Mouse (Mus musculus): ENCODE data around the gene Zbtb42. TPM values are rescaled to one million over a fixed set of nuclear protein-coding genes. Genes with fewer than 3 reads are reported as not detected.
A peak's percentile ranks its signal among the peaks of the same experiment; 100 is the strongest.

The Zbtb42 gene
- total RNA-seq, 2 experiments from 2014 or later, result 0.44 to 0.52 TPM

DNA sequence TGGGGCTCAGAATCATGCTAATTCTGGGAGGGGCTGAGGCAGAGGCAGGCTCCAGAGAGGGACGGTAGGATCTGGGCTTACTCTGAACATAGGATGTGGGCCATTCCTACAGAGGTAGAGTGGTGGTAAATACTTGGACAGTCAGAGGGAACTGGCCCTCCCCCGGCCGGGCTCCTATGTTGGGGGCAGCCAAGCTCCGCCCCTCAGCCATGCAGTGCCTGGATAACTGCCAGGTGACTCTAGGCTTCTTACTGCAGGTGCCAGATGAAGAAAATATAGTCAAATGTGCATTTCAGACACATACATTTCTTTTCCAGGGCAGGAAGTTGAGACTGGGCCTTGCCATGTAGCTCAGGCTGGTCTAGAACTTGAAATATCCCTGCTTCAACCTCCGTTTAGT, 1.6 kb upstream of the Zbtb42 start:
- Histone ChIP-seq H3K27ac (no peak overlapping the region), H3K4me3 (no peak overlapping the region)
- no peak for TF ChIP-seq CTCF (conservative IDR thresholded peaks at IDR 0.05)
- no peak for DNase-seq (ENCODE audit: low spot score in 2 of 2)

DNA sequence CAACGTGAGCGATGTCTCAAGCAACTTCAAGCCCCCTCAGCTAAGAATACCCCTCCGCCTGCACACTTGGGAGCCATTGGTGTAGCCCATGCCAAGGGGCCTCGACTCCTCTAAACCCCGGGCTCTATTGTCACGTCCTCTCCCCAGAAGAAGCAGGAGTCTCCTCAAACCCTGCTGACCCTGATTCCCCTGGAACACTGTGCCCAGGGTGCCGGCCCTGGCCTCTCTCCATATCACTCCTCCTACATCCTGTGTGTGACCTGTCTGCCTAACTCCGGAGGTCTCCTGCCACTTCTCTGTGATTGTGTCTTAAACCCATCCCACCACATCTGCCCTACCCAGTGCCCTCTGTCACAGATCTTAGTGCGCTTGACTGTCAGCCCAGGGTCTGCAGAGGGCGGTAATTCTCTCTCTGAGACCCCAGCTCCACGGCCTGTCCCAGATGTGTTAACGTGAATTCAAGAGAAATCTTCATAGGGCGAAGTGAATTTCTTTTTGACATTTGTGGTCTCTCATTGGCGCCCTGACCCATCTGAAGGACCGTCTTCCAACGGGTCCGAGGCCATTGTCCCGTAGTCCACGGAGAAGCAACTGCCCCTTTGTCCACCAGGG, 579 bp upstream of the Zbtb42 start:
- no peak for DNase-seq (ENCODE audit: low spot score in 2 of 2)
- Histone ChIP-seq H3K4me3 (peak overlapping the region; percentile 62), H3K27ac (no peak overlapping the region)
- peak; percentile 34 for TF ChIP-seq CTCF (conservative IDR thresholded peaks at IDR 0.05)

DNA sequence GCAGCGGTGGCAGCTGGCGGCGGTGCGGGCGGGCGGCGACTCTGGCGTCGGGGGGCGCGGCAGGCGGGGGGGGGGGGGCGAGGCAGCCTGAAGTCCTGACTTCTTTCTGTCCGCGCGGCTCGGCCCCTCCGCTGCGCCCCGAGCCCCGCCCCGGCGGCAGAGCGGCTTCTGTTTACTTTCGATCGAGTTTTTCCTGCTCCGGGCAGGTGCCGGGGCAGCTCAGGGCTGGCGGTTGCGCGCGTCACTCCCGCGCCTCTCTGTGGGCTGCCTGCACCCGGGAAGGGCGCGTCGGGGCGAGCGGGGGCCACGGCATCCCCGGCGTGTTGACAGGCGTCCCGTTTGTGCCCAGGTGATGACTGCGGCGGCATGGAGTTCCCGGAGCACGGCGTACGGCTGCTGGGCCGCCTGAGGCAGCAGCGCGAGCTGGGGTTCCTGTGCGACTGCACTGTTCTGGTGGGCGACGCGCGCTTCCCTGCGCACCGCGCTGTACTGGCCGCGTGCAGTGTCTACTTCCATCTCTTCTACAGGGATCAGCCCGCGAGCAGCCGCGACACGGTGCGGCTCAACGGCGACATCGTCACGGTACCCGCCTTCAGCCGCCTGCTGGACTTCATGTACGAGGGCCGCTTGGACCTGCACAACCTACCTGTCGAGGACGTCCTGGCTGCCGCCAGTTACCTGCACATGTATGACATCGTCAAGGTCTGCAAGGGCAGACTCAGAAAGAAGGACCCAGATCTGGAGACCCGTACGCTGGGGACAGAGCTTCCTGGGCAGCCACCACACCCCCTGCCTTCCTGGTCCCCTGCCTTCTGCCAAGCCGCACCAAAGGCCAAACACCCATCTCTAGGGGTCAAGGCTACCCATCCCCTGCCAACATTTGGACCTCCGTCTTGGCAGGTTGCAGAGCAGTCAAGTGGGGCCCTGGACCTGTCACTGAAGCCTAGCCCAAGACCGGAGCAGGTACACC, 684 bp downstream of the Zbtb42 start:
- no peak for DNase-seq (ENCODE audit: low spot score in 2 of 2)
- no peak; the same call in 1 of the 2 replicates for TF ChIP-seq CTCF (conservative IDR thresholded peaks at IDR 0.05)
- H3K4me3 ChIP-seq, result peak overlapping the region; percentile 62
- no peak overlapping the region for H3K27ac ChIP-seq

GRCm38 (mm10) chr12:112683351-112683750, 4.7 kb downstream of the Zbtb42 start:
- Histone ChIP-seq H3K27ac (no peak overlapping the region), H3K4me3 (no peak overlapping the region)
- DNase-seq (ENCODE audit: low spot score in 2 of 2), result peak in 1 of 2 experiments; percentile 51
- no peak for TF ChIP-seq CTCF (conservative IDR thresholded peaks at IDR 0.05)

- no peak for DNase-seq (ENCODE audit: low spot score in 2 of 2)
- TF ChIP-seq CTCF (conservative IDR thresholded peaks at IDR 0.05), result no peak
- Histone ChIP-seq H3K4me3 (no peak overlapping the region), H3K27ac (no peak overlapping the region)
Measured at GRCm38 (mm10) chr12:112688458-112688857, 9.8 kb downstream of the Zbtb42 start.

- no peak for TF ChIP-seq CTCF (conservative IDR thresholded peaks at IDR 0.05)
- peak overlapping the region; percentile 97 for H3K27ac ChIP-seq
- H3K4me3 ChIP-seq, result peak overlapping the region; percentile 99
- peak; percentile 93 to 98 for DNase-seq (ENCODE audit: low spot score in 2 of 2)
Measured at GRCm38 (mm10) chr12:112693185-112694126, 14.8 kb downstream of the Zbtb42 start.

- DNase-seq (ENCODE audit: low spot score in 2 of 2), result no peak
- no peak for TF ChIP-seq CTCF (conservative IDR thresholded peaks at IDR 0.05)
- Histone ChIP-seq H3K27ac (peak overlapping the region; percentile 97), H3K4me3 (peak overlapping the region; percentile 99)
Measured at GRCm38 (mm10) chr12:112694127-112694475, 15.5 kb downstream of the Zbtb42 start.

DNA sequence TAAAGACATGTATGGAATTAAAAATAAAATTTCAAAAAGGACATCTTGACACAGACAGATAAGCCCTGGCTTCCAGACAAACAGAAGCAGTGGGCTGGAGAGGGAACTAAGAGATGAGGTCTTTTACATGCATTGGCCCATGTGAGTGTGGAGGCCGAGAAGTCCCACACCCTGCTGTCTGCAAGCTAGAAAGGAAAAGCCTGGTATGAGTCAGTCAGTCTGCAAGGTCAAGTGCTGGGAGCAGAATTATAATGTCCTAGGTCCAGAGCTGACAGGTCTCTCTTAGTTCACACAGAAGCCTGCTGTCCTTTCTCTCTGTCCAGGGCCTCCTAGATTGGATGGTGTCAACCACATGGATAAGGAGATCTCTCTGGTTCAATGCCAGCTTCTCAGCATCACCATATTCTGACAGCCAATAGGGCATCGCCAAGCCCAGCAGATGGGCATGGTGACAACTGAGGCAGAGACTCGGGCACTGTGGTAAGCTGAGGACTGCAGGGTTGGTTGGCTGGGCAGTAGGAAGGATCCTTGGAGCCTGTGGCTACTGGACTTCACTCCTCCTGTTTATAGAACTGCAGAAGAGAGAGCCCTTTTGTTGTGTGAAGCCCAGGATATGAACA, 18.3 kb downstream of the Zbtb42 start:
- DNase-seq (ENCODE audit: low spot score in 2 of 2), result no peak
- TF ChIP-seq CTCF (conservative IDR thresholded peaks at IDR 0.05), result no peak

GRCm38 (mm10) chr12:112700522-112700921, 21.9 kb downstream of the Zbtb42 start:
- DNase-seq (ENCODE audit: low spot score in 2 of 2), result no peak
- H3K4me3 ChIP-seq, result no peak overlapping the region
- H3K27ac ChIP-seq, result no peak overlapping the region
- TF ChIP-seq CTCF (conservative IDR thresholded peaks at IDR 0.05), result no peak

More for the DNA sequence above, 18.3 kb downstream of the Zbtb42 start:
- no peak overlapping the region for H3K4me3 ChIP-seq
- H3K27ac ChIP-seq, result no peak overlapping the region

- DNase-seq (ENCODE audit: low spot score in 2 of 2), result no peak
- no peak for TF ChIP-seq CTCF (conservative IDR thresholded peaks at IDR 0.05)
- Histone ChIP-seq H3K27ac (no peak overlapping the region), H3K4me3 (no peak overlapping the region)
Measured at GRCm38 (mm10) chr12:112702374-112703320, 24.0 kb downstream of the Zbtb42 start.
